Mouse (Mus musculus) midbrain, embryonic 15.5 days (tissue): ENCODE measurements around the gene Gm45799. TPM values are rescaled to one million over a fixed set of nuclear protein-coding genes. Genes with fewer than 3 reads are reported as not detected.

Experiments
- ATAC-seq: fragments of 200-750 bp; cut with Nextera tagmentation; replicated peaks from 2 replicates; pipeline ENCODE4 v1.8.0; 2017; ENCODE audit warnings: moderate TSS enrichment
- H3K27ac ChIP-seq: fragments of 300-500 bp; sonication (generic); 2 replicates; pipeline ENCODE4 v1.5.1; 2015; ENCODE audit warnings: mild to moderate bottlenecking, inconsistent platforms
- H3K27me3 ChIP-seq: fragments of 300-500 bp; sonication (generic); replicated peaks from 2 replicates; pipeline ENCODE4 v1.6.1; 2015; ENCODE audit warnings: inconsistent platforms
- H3K36me3 ChIP-seq: fragments of 300-500 bp; sonication (generic); replicated peaks from 2 replicates; pipeline ENCODE4 v1.6.1; 2015; ENCODE audit warnings: inconsistent platforms
- H3K4me1 ChIP-seq: fragments of 300-500 bp; sonication (generic); 2 replicates; pipeline ENCODE4 v1.6.1; 2015; ENCODE audit warnings: inconsistent platforms
- H3K4me2 ChIP-seq: fragments of 300-500 bp; sonication (generic); 2 replicates; pipeline ENCODE4 v1.6.1; 2015; ENCODE audit warnings: inconsistent platforms, mild to moderate bottlenecking, moderate library complexity
- H3K4me3 ChIP-seq: fragments of 300-500 bp; sonication (generic); 2 replicates; pipeline ENCODE4 v1.5.1; 2015; ENCODE audit warnings: mild to moderate bottlenecking, inconsistent platforms
- H3K9ac ChIP-seq: fragments of 300-500 bp; sonication (generic); 2 replicates; pipeline ENCODE4 v1.6.1; 2015; ENCODE audit warnings: mild to moderate bottlenecking, inconsistent platforms
- H3K9me3 ChIP-seq: fragments of 300-500 bp; sonication (generic); 2 replicates; pipeline ENCODE4 v1.6.1; 2016; ENCODE audit warnings: inconsistent platforms
- WGBS: fragments of 180-500 bp; shearing (Covaris S2); methylation state at CpG from one replicate; pipeline ENCODE4 v1.1.7; 2015; ENCODE audit warnings: mixed read lengths; 5-methylcytosine and 5-hydroxymethylcytosine counted together
- polyA plus RNA-seq: library from polyadenylated mRNA; unstranded; fragments of >200 nt; fragmentation: Nextera tagmentation; extraction: Ambion mirVana; gene quantifications from 2 replicates; pipeline ENCODE4 v1.2.1, GENCODE M21; 2015

Gene Gm45799
- polyA plus RNA-seq, 1 experiment from 2014 or later, result 18.7 TPM

- 97% methylated on average over 11 of the region's 11 CpGs for WGBS
These were observed 93.5 kb downstream of the Gm45799 start for GRCm38 (mm10) chr7:105733836-105734235.

More at GRCm38 (mm10) chr7:105733836-105734235, 93.5 kb downstream of the Gm45799 start:
- H3K27me3 ChIP-seq, result no peaks in the 10 kb centered on the region
- H3K9ac ChIP-seq, result no peak overlapping the region
- H3K4me1 ChIP-seq, result peaks cover 23% of the 10 kb centered on the region
- no peaks in the 10 kb centered on the region for H3K9me3 ChIP-seq
- no peak overlapping the region for H3K4me2 ChIP-seq
- no peak overlapping the region for H3K4me3 ChIP-seq
- peaks cover 22% of the 10 kb centered on the region; the same call in 1 of the 2 replicates for H3K36me3 ChIP-seq
- no peak overlapping the region for H3K27ac ChIP-seq
- ATAC-seq, result no peak

Other genes with a start within 250 kb of the Gm45799 start
- 51.8 and 52.7 TPM in 2 replicates for gene Fam160a2, start 240.5 kb upstream of the Gm45799 start, polyA plus RNA-seq
- 0.09 and 0.10 TPM in 2 replicates for gene Cnga4, start 236.0 kb upstream of the Gm45799 start, polyA plus RNA-seq
- 4.5 and 5.9 TPM in 2 replicates for gene Cckbr, start 214.8 kb upstream of the Gm45799 start, polyA plus RNA-seq
- 27.1 and 33.1 TPM in 2 replicates for gene Cavin3, start 158.3 kb upstream of the Gm45799 start, polyA plus RNA-seq
- 93.0 and 94.6 TPM in 2 replicates for gene Smpd1, start 86.2 kb upstream of the Gm45799 start, polyA plus RNA-seq
- 319 and 325 TPM in 2 replicates for gene Apbb1, start 58.9 kb upstream of the Gm45799 start, polyA plus RNA-seq
- 0.18 and 0.41 TPM in 2 replicates for gene Hpx, start 40.4 kb upstream of the Gm45799 start, polyA plus RNA-seq
- gene Trim3, start 7.0 kb upstream of the Gm45799 start, polyA plus RNA-seq, result 106 and 107 TPM in 2 replicates
- 127 and 140 TPM in 2 replicates for gene Timm10b, start 496 bp upstream of the Gm45799 start, polyA plus RNA-seq
- 86.7 and 96.9 TPM in 2 replicates for gene Arfip2, start 136 bp upstream of the Gm45799 start, polyA plus RNA-seq
- 1.00 and 2.7 TPM in 2 replicates for gene Dnhd1, start 10.3 kb downstream of the Gm45799 start, polyA plus RNA-seq
- gene Ilk, start 96.0 kb downstream of the Gm45799 start, polyA plus RNA-seq, result 192 and 207 TPM in 2 replicates
- gene Rrp8, start 96.8 kb downstream of the Gm45799 start, polyA plus RNA-seq, result 22.4 and 22.9 TPM in 2 replicates
- gene Taf10, start 103.8 kb downstream of the Gm45799 start, polyA plus RNA-seq, result 89.7 and 99.0 TPM in 2 replicates
- 38.7 and 43.4 TPM in 2 replicates for gene Tpp1, start 111.7 kb downstream of the Gm45799 start, polyA plus RNA-seq
- gene Dchs1, start 147.1 kb downstream of the Gm45799 start, polyA plus RNA-seq, result 17.9 and 19.0 TPM in 2 replicates
- gene Mrpl17, start 170.5 kb downstream of the Gm45799 start, polyA plus RNA-seq, result 173 and 175 TPM in 2 replicates